Mouse (Mus musculus) cortical plate, adult 2 months (tissue): ENCODE results near the gene Zdhhc18.

Experiments
- CTCF ChIP-seq: fragments of 200-500 bp; IDR thresholded peaks from 2 replicates; pipeline ENCODE4 v1.5.1; 2011; ENCODE audit warnings: mild to moderate bottlenecking, control low read depth, low read length; ENCODE audit not compliant: insufficient read depth; ENCODE audit errors: extremely low read depth
- POLR2A ChIP-seq: fragments of 200-500 bp; IDR thresholded peaks from 2 replicates; pipeline ENCODE4 v1.6.1; 2011; ENCODE audit warnings: mild to moderate bottlenecking, low read length, control low read depth; ENCODE audit not compliant: insufficient read depth; ENCODE audit errors: extremely low read depth

GRCm38 (mm10) chr4:133569291-133570065 lies 80.5 kb downstream of the Zdhhc18 start:
- TF ChIP-seq CTCF = no peak
- TF ChIP-seq POLR2A = no peak
